Mouse (Mus musculus) brain, embryonic 14.5 days (tissue): ENCODE data around the gene Prkaca. TPM values are rescaled to one million over a fixed set of nuclear protein-coding genes. Genes with fewer than 3 reads are reported as not detected.

Source experiments
- DNase-seq: peaks from one replicate; pipeline ENCODE4 v3.0.0-alpha.2; 2011; ENCODE audit warnings: low read depth
- CTCF ChIP-seq: fragments of 200-500 bp; IDR thresholded peaks from 2 replicates; pipeline ENCODE4 v1.5.1; 2012; ENCODE audit warnings: inconsistent platforms, mild to moderate bottlenecking, moderate library complexity, borderline replicate concordance; ENCODE audit not compliant: insufficient read depth, insufficient read length; ENCODE audit errors: extremely low read depth
- POLR2A ChIP-seq: fragments of 200-500 bp; IDR thresholded peaks from 2 replicates; pipeline ENCODE4 v1.6.1; 2012; ENCODE audit warnings: mild to moderate bottlenecking, inconsistent platforms, borderline replicate concordance; ENCODE audit not compliant: poor library complexity, insufficient read depth, insufficient read length, severe bottlenecking; ENCODE audit errors: extremely low read depth
- polyA plus RNA-seq: library from polyadenylated mRNA; depleted of rRNA; stranded (reverse); fragments of >200 nt; gene quantifications from 2 replicates; pipeline ENCODE4 v1.2.3, GENCODE M21; 2012; rRNA removed

Prkaca gene
- polyA plus RNA-seq, 1 experiment: 143 TPM

- DNase-seq: no peak
- TF ChIP-seq POLR2A: no peak
- TF ChIP-seq CTCF: no peak
These were observed 71.3 kb downstream of the Prkaca start for GRCm38 (mm10) chr8:84044103-84044502.

- TF ChIP-seq CTCF (no peak), POLR2A (no peak)
- no peak for DNase-seq
These were observed 72.1 kb downstream of the Prkaca start, which contains the start of gene Rln3 for GRCm38 (mm10) chr8:84044900-84045299. Gene Rln3, minus strand, starts transcription at chr8:84045000.

Other genes starting within 250 kb of the Prkaca start
- gene Adgre5, start 231.7 kb upstream of the Prkaca start, polyA plus RNA-seq: 16.0 and 21.3 TPM in 2 replicates
- 237 and 327 TPM in 2 replicates for gene Adgrl1, start 72.9 kb upstream of the Prkaca start, polyA plus RNA-seq
- gene Gm10644, start 17.8 kb upstream of the Prkaca start, polyA plus RNA-seq: 0.62 and 0.77 TPM in 2 replicates
- gene Asf1b, start 17.5 kb upstream of the Prkaca start, polyA plus RNA-seq: 20.3 and 31.9 TPM in 2 replicates
- 87.5 and 93.8 TPM in 2 replicates for gene Samd1, start 24.7 kb downstream of the Prkaca start, polyA plus RNA-seq
- 0.27 and 0.37 TPM in 2 replicates for gene 1700067K01Rik, start 28.5 kb downstream of the Prkaca start, polyA plus RNA-seq
- 0.07 and 0.35 TPM in 2 replicates for gene 2210011C24Rik, start 39.2 kb downstream of the Prkaca start, polyA plus RNA-seq
- gene Palm3, start 48.5 kb downstream of the Prkaca start, polyA plus RNA-seq: 1.3 and 3.7 TPM in 2 replicates
- gene Il27ra, start 69.6 kb downstream of the Prkaca start, polyA plus RNA-seq: 0.48 and 0.50 TPM in 2 replicates
- gene Rln3, start 72.0 kb downstream of the Prkaca start, polyA plus RNA-seq: 0.21 and 0.36 TPM in 2 replicates
- gene Gm10643, start 92.1 kb downstream of the Prkaca start, polyA plus RNA-seq: 2.0 and 2.9 TPM in 2 replicates
- 34.1 and 41.7 TPM in 2 replicates for gene Rfx1, start 93.8 kb downstream of the Prkaca start, polyA plus RNA-seq
- gene Dcaf15, start 131.8 kb downstream of the Prkaca start, polyA plus RNA-seq: 109 and 153 TPM in 2 replicates
- 0.10 and 0.31 TPM in 2 replicates for gene Podnl1, start 153.0 kb downstream of the Prkaca start, polyA plus RNA-seq
- 44.9 and 47.9 TPM in 2 replicates for gene Cc2d1a, start 174.9 kb downstream of the Prkaca start, polyA plus RNA-seq
- gene 4930432K21Rik, start 175.0 kb downstream of the Prkaca start, polyA plus RNA-seq: 2.1 and 2.7 TPM in 2 replicates
- 5.3 and 7.5 TPM in 2 replicates for gene Nanos3, start 212.2 kb downstream of the Prkaca start, polyA plus RNA-seq